Mouse (Mus musculus): ENCODE measurements around the gene St8sia2. TPM values are rescaled to one million over a fixed set of nuclear protein-coding genes. Genes with fewer than 3 reads are reported as not detected.
A peak's percentile ranks its signal among the peaks of the same experiment; 100 is the strongest.

Gene St8sia2
- 8.6 and 9.5 TPM in 2 replicates for polyA plus RNA-seq (2015; fragmentation: Nextera tagmentation; extraction: Ambion mirVana)

- peak within 1 kb of the TSS; percentile 99 for H3K4me2 ChIP-seq
- H3K9me3 ChIP-seq, result no peaks in the 10 kb centered on the region
- peak; percentile 90 for ATAC-seq (ENCODE audit: borderline replicate concordance, extremely low read depth, low FRiP score, low TSS enrichment)
- WGBS, result 2% methylated on average over 32 of the region's 42 CpGs
- H3K4me1 ChIP-seq, result peaks cover 6% of the 10 kb centered on the region; the same call in 1 of the 2 replicates
- peak within 1 kb of the TSS; percentile 79 for H3K27ac ChIP-seq
- peak within 1 kb of the TSS; percentile 63 for H3K9ac ChIP-seq
- H3K27me3 ChIP-seq, result peaks cover 29% of the 10 kb centered on the region
- H3K36me3 ChIP-seq, result no peaks in the 10 kb centered on the region
- H3K4me3 ChIP-seq, result peak within 1 kb of the TSS; percentile 79
Measured at GRCm38 (mm10) chr7:74013601-74014175, at the start of gene St8sia2. St8sia2 (minus strand) TSS chr7:74013690.

GRCm38 (mm10) chr7:74061076-74061475, 47.6 kb upstream of the St8sia2 start:
- Histone ChIP-seq H3K9me3 (no peaks in the 10 kb centered on the region), H3K27me3 (no peaks in the 10 kb centered on the region), H3K36me3 (no peaks in the 10 kb centered on the region), H3K4me2 (no peak overlapping the region), H3K4me3 (no peak overlapping the region), H3K4me1 (peaks cover 17% of the 10 kb centered on the region), H3K27ac (peak overlapping the region; percentile 60; the same call in 1 of the 2 replicates), H3K9ac (no peak overlapping the region)
- ATAC-seq (ENCODE audit: borderline replicate concordance, extremely low read depth, low FRiP score, low TSS enrichment), result peak; percentile 14; the same call in 1 of the 2 replicates
- WGBS, result 66% methylated on average over 6 of the region's 6 CpGs

- Histone ChIP-seq H3K27me3 (no peaks in the 10 kb centered on the region), H3K36me3 (no peaks in the 10 kb centered on the region), H3K4me3 (no peak overlapping the region), H3K9me3 (no peaks in the 10 kb centered on the region), H3K27ac (peak overlapping the region; percentile 60), H3K9ac (no peak overlapping the region), H3K4me2 (no peak overlapping the region), H3K4me1 (peaks cover 10% of the 10 kb centered on the region)
- 68% methylated on average over 3 of the region's 3 CpGs for WGBS
- peak; percentile 88 for ATAC-seq (ENCODE audit: borderline replicate concordance, extremely low read depth, low FRiP score, low TSS enrichment)
Measured at GRCm38 (mm10) chr7:74060306-74060946, 46.9 kb upstream of the St8sia2 start.

- peaks cover 5% of the 10 kb centered on the region; the same call in 1 of the 2 replicates for H3K4me1 ChIP-seq
- no peak overlapping the region for H3K9ac ChIP-seq
- 77% methylated on average over 3 of the region's 3 CpGs for WGBS
- H3K27me3 ChIP-seq, result no peaks in the 10 kb centered on the region
- no peak overlapping the region for H3K4me2 ChIP-seq
- ATAC-seq (ENCODE audit: borderline replicate concordance, extremely low read depth, low FRiP score, low TSS enrichment), result no peak
- H3K4me3 ChIP-seq, result no peak overlapping the region
- no peaks in the 10 kb centered on the region for H3K9me3 ChIP-seq
- no peaks in the 10 kb centered on the region for H3K36me3 ChIP-seq
- H3K27ac ChIP-seq, result no peak overlapping the region
Measured at GRCm38 (mm10) chr7:74059684-74060083, 46.2 kb upstream of the St8sia2 start.

GRCm38 (mm10) chr7:74055753-74056152, 42.3 kb upstream of the St8sia2 start:
- no peak for ATAC-seq (ENCODE audit: borderline replicate concordance, extremely low read depth, low FRiP score, low TSS enrichment)
- Histone ChIP-seq H3K27me3 (no peaks in the 10 kb centered on the region), H3K4me1 (peaks cover 3% of the 10 kb centered on the region; the same call in 1 of the 2 replicates), H3K9ac (no peak overlapping the region), H3K4me3 (no peak overlapping the region), H3K9me3 (no peaks in the 10 kb centered on the region), H3K27ac (no peak overlapping the region), H3K4me2 (no peak overlapping the region), H3K36me3 (no peaks in the 10 kb centered on the region)
- WGBS, result 92% methylated on average over 3 of the region's 3 CpGs

- ATAC-seq (ENCODE audit: borderline replicate concordance, extremely low read depth, low FRiP score, low TSS enrichment), result no peak
- Histone ChIP-seq H3K4me3 (no peak overlapping the region), H3K36me3 (no peaks in the 10 kb centered on the region), H3K27ac (no peak overlapping the region), H3K4me1 (0 out of 2 replicates have a peak, but pooled peaks cover 6% of the 10 kb centered on the region), H3K27me3 (no peaks in the 10 kb centered on the region), H3K9ac (no peak overlapping the region), H3K4me2 (no peak overlapping the region), H3K9me3 (no peaks in the 10 kb centered on the region)
- 57% methylated on average over 2 of the region's 2 CpGs for WGBS
Measured at GRCm38 (mm10) chr7:74047591-74047990, 34.1 kb upstream of the St8sia2 start.

GRCm38 (mm10) chr7:74045166-74045957, 31.9 kb upstream of the St8sia2 start:
- Histone ChIP-seq H3K4me3 (no peak overlapping the region), H3K9me3 (no peaks in the 10 kb centered on the region), H3K27ac (no peak overlapping the region), H3K4me2 (no peak overlapping the region), H3K4me1 (0 out of 2 replicates have a peak, but pooled peaks cover 6% of the 10 kb centered on the region), H3K36me3 (no peaks in the 10 kb centered on the region), H3K9ac (no peak overlapping the region), H3K27me3 (no peaks in the 10 kb centered on the region)
- no peak for ATAC-seq (ENCODE audit: borderline replicate concordance, extremely low read depth, low FRiP score, low TSS enrichment)
- 88% methylated on average over 8 of the region's 8 CpGs for WGBS

- Histone ChIP-seq H3K27me3 (no peaks in the 10 kb centered on the region), H3K27ac (peak overlapping the region; percentile 32), H3K9ac (no peak overlapping the region), H3K4me3 (no peak overlapping the region), H3K4me2 (no peak overlapping the region), H3K9me3 (no peaks in the 10 kb centered on the region), H3K4me1 (0 out of 2 replicates have a peak, but pooled peaks cover 6% of the 10 kb centered on the region), H3K36me3 (no peaks in the 10 kb centered on the region)
- 38% methylated on average over 13 of the region's 13 CpGs for WGBS
- ATAC-seq (ENCODE audit: borderline replicate concordance, extremely low read depth, low FRiP score, low TSS enrichment), result no peak
Measured at GRCm38 (mm10) chr7:74043562-74044138, 30.2 kb upstream of the St8sia2 start.

GRCm38 (mm10) chr7:74025007-74025406, 11.5 kb upstream of the St8sia2 start:
- no peaks in the 10 kb centered on the region for H3K36me3 ChIP-seq
- H3K4me3 ChIP-seq, result no peak overlapping the region
- peaks cover 12% of the 10 kb centered on the region for H3K4me1 ChIP-seq
- H3K4me2 ChIP-seq, result no peak overlapping the region
- 20% methylated on average over 5 of the region's 5 CpGs for WGBS
- no peak overlapping the region for H3K9ac ChIP-seq
- H3K9me3 ChIP-seq, result no peaks in the 10 kb centered on the region
- no peak overlapping the region for H3K27ac ChIP-seq
- H3K27me3 ChIP-seq, result no peaks in the 10 kb centered on the region
- ATAC-seq (ENCODE audit: borderline replicate concordance, extremely low read depth, low FRiP score, low TSS enrichment), result no peak

- Histone ChIP-seq H3K4me1 (peaks cover 12% of the 10 kb centered on the region), H3K27ac (no peak overlapping the region), H3K4me2 (no peak overlapping the region), H3K36me3 (no peaks in the 10 kb centered on the region), H3K27me3 (no peaks in the 10 kb centered on the region), H3K9me3 (no peaks in the 10 kb centered on the region), H3K9ac (no peak overlapping the region), H3K4me3 (no peak overlapping the region)
- WGBS, result 71% methylated on average over 3 of the region's 3 CpGs
- ATAC-seq (ENCODE audit: borderline replicate concordance, extremely low read depth, low FRiP score, low TSS enrichment), result no peak
Measured at GRCm38 (mm10) chr7:74024171-74024570, 10.7 kb upstream of the St8sia2 start.

GRCm38 (mm10) chr7:74022571-74022970, 9.1 kb upstream of the St8sia2 start:
- H3K27me3 ChIP-seq, result no peaks in the 10 kb centered on the region
- no peak overlapping the region for H3K4me3 ChIP-seq
- H3K4me2 ChIP-seq, result no peak overlapping the region
- no peak overlapping the region for H3K9ac ChIP-seq
- WGBS, result 29% methylated on average over 2 of the region's 2 CpGs
- ATAC-seq (ENCODE audit: borderline replicate concordance, extremely low read depth, low FRiP score, low TSS enrichment), result peak; percentile 35; the same call in 1 of the 2 replicates
- no peaks in the 10 kb centered on the region for H3K9me3 ChIP-seq
- peaks cover 12% of the 10 kb centered on the region for H3K4me1 ChIP-seq
- H3K36me3 ChIP-seq, result no peaks in the 10 kb centered on the region
- no peak overlapping the region for H3K27ac ChIP-seq

Measured in lung, embryonic 15.5 days (tissue).